Mouse (Mus musculus) urinary bladder, postnatal 4 days (tissue): Measurements from ENCODE around the gene Iqgap2.

Experiments used
- DNase-seq, 2 experiments: peaks; one replicate each; pipeline ENCODE4 v3.0.0; 2021 to 2022; ENCODE audit warnings: low spot score in 2 of 2

The Iqgap2 gene

GRCm38 (mm10) chr13:95617671-95618171, 274.0 kb downstream of the Iqgap2 start:
- DNase-seq, result no peak

GRCm38 (mm10) chr13:95617082-95617670, 274.5 kb downstream of the Iqgap2 start:
- no peak for DNase-seq

GRCm38 (mm10) chr13:95616512-95616911, 275.2 kb downstream of the Iqgap2 start:
- no peak for DNase-seq

- no peak for DNase-seq
These were observed 277.0 kb downstream of the Iqgap2 start for GRCm38 (mm10) chr13:95614757-95615156.

GRCm38 (mm10) chr13:95612243-95612642, 279.5 kb downstream of the Iqgap2 start:
- DNase-seq, result no peak

- DNase-seq, result no peak
These were observed 280.0 kb downstream of the Iqgap2 start for GRCm38 (mm10) chr13:95611752-95612151.

- DNase-seq, result no peak
These were observed 280.7 kb downstream of the Iqgap2 start for GRCm38 (mm10) chr13:95610786-95611562.

GRCm38 (mm10) chr13:95609088-95609420, 282.7 kb downstream of the Iqgap2 start:
- DNase-seq, result no peak

- no peak for DNase-seq
These were observed 283.2 kb downstream of the Iqgap2 start for GRCm38 (mm10) chr13:95608416-95609087.

- no peak for DNase-seq
These were observed 284.7 kb downstream of the Iqgap2 start for GRCm38 (mm10) chr13:95607019-95607418.

GRCm38 (mm10) chr13:95604288-95604687, 287.4 kb downstream of the Iqgap2 start:
- no peak for DNase-seq

GRCm38 (mm10) chr13:95599833-95600359, 291.8 kb downstream of the Iqgap2 start:
- DNase-seq, result no peak

- DNase-seq, result peak in 1 of 2 experiments; percentile 41
These were observed 293.3 kb downstream of the Iqgap2 start for GRCm38 (mm10) chr13:95598232-95598920.

- peak in 1 of 2 experiments; percentile 25 for DNase-seq
These were observed 294.1 kb downstream of the Iqgap2 start for GRCm38 (mm10) chr13:95597578-95597977.

GRCm38 (mm10) chr13:95596689-95597088, 295.0 kb downstream of the Iqgap2 start:
- peak in 1 of 2 experiments; percentile 34 for DNase-seq

- DNase-seq, result no peak
These were observed 295.8 kb downstream of the Iqgap2 start for GRCm38 (mm10) chr13:95595921-95596320.

GRCm38 (mm10) chr13:95595411-95595810, 296.3 kb downstream of the Iqgap2 start:
- DNase-seq, result peak in 1 of 2 experiments; percentile 35

GRCm38 (mm10) chr13:95592860-95593259, 298.9 kb downstream of the Iqgap2 start:
- DNase-seq, result peak in 1 of 2 experiments; percentile 48

- peak in 1 of 2 experiments; percentile 52 for DNase-seq
These were observed 300.1 kb downstream of the Iqgap2 start for GRCm38 (mm10) chr13:95591606-95592005.

GRCm38 (mm10) chr13:95587628-95588027, 304.1 kb downstream of the Iqgap2 start:
- DNase-seq, result no peak

GRCm38 (mm10) chr13:95584898-95585297, 306.8 kb downstream of the Iqgap2 start:
- DNase-seq, result no peak
